Mouse (Mus musculus): Measurements from ENCODE around the gene Omt2a.
"Not testable (repeated sequence)": the region's sequence is repeated elsewhere in the genome, so short reads cannot be mapped to it uniquely, and the experiment has no call there.

Gene Omt2a

DNA sequence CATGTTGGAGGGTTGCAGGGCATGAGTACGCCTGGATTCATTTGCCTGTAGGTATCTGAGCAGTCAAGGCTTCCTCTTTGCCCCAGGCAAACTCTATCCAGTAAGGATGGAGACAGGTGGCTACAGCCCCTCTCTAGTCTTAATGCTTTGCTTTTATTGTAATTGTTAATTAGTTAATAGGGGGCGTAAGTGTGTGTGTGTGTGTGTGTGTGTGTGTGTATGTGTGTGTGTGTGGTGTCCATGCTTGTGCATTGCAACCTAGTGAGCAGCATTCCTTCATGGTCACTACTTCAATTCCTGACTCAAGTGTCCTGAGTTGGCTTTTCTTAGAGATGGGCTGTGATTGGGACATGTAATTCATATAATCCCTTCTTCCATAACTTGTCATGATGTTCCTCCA, at the start of gene Omt2a:
Gene Omt2a (minus strand): TSS at position 101 of the 400 bp plus-strand sequence.
- ATAC-seq (ENCODE audit: insufficient number of reproducible peaks, low FRiP score, low TSS enrichment), result no peak

DNA sequence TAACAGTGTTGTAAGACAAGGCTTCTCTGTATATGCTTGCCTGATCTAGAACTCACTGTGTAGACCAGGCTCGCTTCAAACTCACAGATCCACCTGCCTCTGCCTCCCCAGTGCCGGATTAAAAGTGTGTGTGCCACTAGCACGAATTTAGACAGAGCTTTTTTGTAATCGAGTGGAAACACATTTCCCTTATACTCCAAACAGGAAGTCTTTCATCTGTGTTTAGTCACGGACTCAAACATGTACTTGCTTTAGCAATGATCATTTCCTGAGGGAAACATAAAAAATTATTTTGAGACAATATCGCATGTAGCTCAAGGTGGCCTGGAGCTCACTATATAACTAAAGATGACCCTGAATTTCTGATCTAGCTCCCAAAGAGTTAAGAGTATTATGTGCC, 48.8 kb upstream of the Omt2a start:
- no peak for ATAC-seq (ENCODE audit: insufficient number of reproducible peaks, low FRiP score, low TSS enrichment)

DNA sequence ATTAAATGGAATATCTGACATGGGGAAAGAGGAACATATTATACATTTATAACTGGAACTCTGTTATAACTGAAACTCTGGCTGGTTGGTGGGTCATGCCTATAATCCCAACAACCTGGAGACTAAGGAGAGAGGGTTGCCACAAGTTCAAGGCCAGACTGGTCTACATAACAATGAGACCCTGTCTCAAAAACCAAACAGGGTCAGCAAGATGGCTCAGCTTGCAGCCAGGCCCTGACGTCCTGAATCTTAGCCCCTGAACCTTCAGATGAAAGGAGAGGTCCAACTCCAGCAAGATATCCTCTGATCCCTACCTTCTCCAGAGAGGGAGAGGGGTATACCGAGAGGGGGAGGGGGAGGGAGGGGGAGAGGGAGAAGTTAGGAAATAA, 45.9 kb upstream of the Omt2a start:
- ATAC-seq (ENCODE audit: insufficient number of reproducible peaks, low FRiP score, low TSS enrichment), result no peak

DNA sequence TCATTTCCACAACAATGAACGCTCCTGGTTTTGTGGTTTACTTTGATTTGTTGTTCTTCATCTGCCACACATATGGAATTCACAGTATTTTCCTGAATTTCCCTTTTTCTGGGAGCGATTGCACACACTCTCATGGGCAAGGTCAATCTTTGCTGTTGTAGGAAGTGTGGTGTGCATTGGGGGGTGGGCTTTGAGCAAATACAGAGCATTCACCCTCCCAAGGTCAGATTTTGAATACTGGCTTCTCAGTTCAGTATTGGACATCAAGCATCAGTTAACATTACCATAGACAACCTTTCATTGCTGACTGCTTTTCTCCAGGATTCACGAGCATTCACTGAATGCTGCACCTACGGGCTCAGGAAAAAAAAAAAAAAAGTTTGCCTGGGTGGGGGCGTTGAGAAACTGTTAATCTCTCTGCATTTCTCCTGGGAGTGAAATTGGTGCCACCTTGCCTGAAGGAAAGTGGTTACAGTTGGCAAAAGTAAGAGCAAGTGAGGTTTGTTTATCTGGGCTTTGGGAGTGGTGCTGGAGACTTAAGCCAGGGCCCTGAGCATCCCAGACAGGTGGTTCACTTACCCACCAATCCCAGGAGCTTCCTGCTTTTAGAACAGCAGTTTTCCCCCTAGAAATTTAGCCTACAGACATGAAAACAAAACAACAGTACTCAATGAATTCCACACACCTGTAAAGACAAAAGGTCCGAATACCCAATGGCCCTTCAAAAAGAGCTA, 45.3 kb upstream of the Omt2a start:
- ATAC-seq (ENCODE audit: insufficient number of reproducible peaks, low FRiP score, low TSS enrichment), result no peak

DNA sequence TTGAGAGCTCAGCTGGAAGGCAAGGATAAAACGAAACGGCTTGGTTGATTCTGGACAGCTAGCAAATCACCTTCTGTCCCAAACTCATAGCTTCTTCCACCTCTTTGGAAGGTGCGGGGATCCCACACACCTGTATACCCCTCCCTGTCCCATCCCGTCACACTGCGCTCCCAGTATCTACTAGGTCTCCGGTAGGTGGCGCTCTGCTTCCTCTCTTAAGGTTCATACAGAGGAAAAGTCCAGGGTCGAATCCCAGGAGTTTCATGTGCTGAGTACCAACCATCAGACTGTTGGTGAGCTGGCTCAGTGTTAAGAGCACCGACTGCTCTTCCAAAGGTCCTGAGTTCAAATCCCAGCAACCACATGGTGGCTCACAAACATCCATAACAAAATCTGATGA, 43.5 kb upstream of the Omt2a start:
- peak; percentile 36; the same call in 1 of the 2 replicates for ATAC-seq (ENCODE audit: insufficient number of reproducible peaks, low FRiP score, low TSS enrichment)

DNA sequence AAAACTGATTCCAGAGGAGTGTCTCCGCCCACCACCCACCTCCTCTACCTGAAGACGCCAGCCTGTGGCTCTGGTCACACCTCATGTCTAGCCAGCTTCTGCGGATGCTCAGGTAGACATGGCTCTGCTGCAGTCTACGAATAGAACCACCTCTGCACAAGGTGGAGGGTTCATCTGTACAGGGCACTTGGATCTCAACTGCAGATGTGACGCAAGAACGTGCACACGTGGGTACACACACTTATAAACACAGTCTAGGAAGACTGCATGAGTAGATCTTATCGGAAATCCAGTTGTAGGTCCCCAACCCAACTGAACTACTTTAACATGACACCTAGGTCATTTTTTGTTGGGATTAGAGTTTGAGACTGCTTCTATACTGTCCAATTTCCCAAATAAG, 41.0 kb upstream of the Omt2a start, which contains the start of gene Gsta2:
Gene Gsta2 (minus strand): TSS at position 178 of the 400 bp plus-strand sequence.
- no peak for ATAC-seq (ENCODE audit: insufficient number of reproducible peaks, low FRiP score, low TSS enrichment)

DNA sequence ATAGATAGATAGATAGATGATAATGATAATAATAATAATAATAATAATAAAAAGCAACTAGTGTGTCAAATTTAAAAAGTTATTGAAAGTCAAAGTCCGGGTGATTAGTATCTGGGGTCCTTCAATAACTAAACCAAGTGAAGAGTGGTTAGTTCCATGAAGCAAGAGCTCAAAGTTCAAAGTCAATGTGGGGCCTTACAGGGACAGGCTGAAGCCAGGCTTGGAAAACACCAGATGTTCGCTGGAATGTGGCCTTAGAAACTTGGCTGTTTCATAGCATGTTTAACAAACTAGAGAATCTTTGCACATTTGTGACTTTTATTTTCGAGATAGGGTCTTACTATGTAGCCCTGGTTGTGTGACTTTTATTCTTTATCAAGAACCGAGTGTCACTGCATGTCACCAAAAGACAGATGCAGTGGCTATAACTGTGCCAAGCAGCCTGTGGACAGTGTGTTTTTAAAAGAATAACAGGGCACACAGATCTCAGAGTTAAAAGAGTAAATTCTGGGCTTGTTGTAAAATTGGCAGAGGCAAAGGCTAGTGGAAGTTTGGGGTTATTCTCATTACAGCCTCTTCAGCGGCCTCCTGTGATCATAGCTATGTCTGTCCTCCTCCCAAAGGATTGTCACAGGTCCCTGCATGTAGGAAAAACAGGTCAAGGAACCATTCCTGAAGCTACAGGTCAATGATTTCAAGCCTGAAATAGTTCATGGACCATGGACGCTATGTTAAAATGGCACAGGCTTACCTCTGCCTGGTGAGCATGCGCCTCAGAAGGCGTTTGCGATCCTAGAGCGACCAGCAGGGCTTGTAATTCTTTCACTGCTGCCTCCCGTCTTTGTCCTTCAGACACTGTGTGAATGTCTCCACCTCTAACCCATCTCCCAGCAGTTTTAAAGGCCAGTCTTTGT, 40.3 kb upstream of the Omt2a start:
- no peak for ATAC-seq (ENCODE audit: insufficient number of reproducible peaks, low FRiP score, low TSS enrichment)

DNA sequence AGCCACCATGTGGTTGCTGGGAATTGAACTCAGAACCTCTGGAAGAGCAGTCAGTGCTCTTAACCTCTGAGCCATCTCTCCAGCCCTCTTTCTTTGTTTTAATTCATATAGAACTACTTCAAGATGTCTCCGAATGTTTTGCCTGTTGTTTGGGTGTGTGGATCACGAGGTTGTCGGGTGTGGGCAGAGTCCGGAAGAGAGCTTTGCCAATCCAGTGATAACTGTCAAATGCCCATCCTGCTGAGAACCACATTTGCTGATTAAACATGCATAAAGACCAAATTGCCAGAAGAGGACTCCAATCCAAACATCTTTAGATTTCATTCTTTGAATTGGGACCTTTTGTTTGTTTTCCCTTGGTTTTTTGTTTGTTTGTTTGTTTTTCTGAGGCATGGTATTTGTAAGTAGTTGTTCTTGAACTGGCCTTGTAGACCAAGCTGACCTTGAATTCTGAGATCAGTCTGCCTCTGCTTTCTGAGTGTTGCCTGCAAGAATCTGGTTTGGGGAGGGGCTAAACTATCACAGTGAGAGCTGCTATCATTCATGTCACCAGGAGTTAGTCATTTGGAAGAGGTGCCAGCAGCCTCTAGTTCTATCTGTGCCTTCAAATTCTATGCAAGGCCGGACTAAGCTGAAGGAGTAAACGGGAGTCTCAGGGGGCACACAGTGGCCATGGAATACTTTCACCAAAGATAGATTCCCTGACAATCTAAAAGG, 37.1 kb upstream of the Omt2a start:
- ATAC-seq (ENCODE audit: insufficient number of reproducible peaks, low FRiP score, low TSS enrichment), result no peak

DNA sequence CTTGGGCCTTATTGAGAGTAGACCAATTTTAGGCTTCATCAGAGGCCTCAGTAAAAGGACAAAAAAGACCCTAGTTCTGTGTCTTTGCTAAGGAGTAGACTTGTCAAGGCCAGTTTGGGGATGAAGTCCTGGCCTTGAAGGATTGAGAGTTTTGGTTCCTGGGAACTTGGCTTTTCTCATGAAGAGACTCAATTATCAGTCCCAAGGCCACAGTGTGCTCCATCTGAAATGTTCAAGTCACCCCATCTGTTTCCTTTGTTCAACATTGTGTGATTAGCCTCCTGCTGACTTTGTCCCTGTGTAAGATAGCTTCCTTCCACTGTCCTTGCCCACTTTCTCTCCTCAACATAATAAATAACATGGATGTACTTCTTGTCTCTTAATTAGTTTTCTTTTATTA, 35.4 kb upstream of the Omt2a start:
- ATAC-seq (ENCODE audit: insufficient number of reproducible peaks, low FRiP score, low TSS enrichment), result not testable (repeated sequence)

DNA sequence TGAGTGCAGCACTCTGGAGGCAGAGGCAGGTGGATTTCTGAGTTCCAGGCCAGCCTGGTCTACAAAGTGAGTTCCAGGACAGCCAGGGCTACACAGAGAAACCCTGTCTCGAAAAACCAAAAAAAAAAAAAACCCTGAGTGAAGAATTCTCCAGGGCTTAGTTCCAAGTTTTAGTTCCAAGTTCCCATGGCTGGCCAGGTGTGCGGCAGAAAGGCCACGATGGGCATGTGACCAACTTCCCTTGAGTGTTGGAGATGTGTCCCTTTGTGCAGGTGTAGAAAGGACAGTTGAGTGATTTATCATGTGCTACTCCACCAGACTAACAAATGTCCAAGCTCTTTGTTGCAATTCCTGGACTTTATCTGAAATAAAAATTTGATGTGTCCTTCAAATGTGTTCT, 34.5 kb upstream of the Omt2a start:
- ATAC-seq (ENCODE audit: insufficient number of reproducible peaks, low FRiP score, low TSS enrichment), result not testable (repeated sequence)

DNA sequence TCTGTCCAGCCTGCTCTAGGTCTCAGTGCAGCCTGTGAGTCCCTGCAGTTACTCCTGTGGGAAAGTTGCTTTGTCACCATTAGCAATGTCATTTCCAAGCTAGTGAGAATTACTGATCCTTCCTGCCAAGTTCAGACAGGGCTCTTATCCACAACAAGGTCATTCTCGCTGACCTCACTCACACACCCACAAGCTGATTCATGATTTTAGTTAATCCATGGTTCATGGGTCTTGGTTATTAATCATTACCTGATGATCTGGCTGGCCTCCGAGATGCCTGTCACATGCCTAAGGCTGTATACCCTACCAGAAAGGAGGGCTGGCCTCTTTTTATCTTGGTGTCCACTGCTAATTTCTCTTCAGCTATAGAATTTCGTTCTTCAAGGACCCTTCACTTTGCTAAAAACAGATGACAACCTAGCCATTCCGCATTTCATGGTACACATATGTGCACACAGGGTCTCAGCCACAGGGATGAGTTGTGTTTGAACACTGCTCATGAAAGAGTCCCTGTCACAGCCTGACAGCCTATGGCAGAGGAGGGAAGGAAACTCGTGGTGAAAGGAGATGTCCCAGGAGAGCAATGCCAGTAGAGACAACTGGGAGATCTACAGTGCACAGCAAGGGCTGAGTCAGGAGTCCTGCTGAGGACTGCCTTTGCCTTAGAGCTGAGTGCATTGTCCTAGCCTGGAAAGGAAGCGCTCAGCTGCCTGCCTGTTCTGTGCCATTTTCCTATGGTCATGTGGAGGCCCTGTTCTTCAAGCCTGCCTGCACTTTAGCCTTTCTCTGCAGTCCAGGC, 33.8 kb upstream of the Omt2a start:
- not testable (repeated sequence) for ATAC-seq (ENCODE audit: insufficient number of reproducible peaks, low FRiP score, low TSS enrichment)

DNA sequence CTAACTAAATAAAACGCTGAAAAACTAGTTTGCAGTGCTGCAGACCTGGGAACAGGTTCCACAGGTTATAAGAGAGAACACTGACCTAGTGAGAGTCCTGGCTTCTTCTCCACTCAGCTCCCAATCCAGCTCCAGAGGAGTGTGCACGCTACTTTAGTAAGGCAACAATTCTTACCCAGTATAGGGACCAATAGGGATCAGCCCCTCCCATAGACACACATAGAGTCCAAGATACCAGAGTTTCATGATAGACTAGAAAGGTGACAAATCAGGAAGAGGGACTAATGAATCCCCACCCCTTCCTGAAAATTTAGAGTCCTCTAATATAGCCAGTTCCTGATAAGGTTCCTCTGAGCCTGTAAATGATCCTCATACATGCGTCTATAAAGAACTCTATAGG, 32.4 kb upstream of the Omt2a start:
- no peak for ATAC-seq (ENCODE audit: insufficient number of reproducible peaks, low FRiP score, low TSS enrichment)

DNA sequence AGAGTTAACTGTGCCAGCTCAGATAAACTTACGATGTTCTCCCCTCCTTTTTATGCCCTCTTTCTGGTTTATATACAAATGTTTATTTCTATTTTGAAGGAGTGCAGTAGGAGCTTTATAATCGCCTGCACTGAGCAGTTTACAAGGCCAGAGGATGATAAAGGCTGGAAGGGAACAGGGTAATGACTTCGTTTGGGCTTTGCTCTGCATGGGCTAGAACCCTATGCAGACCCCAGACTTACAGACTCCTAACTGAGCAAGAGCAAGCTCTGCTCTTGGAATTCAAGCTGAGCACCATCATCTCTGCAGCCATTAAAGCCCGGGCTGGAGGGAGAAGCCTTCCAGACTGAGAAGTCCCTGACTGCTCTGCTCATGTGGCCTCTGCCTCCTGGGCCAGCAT, 30.6 kb upstream of the Omt2a start:
- not testable (repeated sequence) for ATAC-seq (ENCODE audit: insufficient number of reproducible peaks, low FRiP score, low TSS enrichment)

DNA sequence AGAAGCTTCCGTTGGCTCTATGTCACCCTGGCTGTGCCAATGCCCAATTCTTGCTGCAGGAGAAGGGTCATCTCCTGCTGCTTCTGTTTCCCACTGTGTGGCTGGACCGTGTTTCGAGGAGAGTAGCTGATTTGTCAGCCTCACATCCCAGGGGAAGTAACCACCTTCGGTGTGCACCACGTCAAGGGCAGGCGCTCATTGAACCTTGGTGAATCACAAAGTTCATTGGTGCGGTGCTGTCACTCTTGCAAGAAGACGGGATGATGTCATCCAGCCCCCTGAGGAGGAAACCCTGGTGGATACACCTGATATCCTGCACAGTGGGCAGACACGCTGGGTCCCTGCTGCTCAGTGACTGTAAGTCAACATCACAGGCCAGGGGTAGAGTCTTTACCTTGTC, 28.5 kb upstream of the Omt2a start:
- ATAC-seq (ENCODE audit: insufficient number of reproducible peaks, low FRiP score, low TSS enrichment), result not testable (repeated sequence)

DNA sequence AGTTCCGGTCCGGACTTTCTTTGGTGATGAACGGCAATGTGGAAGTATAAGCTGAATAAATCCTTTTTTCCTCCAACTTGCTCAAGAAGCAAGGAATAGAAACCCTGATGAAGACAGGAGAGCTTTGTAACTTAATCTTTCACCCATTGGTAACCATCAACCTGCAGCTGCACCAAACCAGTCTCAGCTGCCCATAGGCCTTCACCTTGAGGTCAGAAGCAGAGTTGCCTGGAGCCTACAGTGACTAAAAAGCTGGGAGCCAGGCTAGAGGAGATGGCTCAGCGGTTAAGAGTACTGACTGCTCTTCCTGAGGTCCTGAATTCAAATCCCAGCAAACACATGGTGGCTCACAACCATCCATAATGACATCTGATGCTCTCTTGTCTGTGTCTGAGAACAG, 27.9 kb upstream of the Omt2a start:
- not testable (repeated sequence) for ATAC-seq (ENCODE audit: insufficient number of reproducible peaks, low FRiP score, low TSS enrichment)

DNA sequence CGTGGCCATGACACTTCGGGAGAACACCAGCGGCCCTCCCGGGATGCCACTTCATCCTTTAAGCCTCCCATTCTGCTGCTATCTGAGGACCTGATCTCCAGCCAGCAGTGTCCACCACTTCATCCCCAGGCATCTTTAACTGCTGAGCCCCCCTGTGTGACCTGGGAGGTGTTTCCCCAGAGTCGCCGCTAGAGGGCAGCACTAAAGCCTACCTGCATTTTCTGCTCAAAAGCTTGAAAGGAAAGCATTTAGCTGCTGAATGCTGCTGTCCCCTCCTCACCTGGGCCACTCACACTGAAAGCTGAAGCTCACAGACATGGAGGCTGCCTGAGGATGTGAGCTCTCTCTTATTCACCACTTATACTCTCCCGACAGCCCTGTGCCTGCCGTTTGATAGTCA, 25.7 kb upstream of the Omt2a start:
- peak; percentile 40 for ATAC-seq (ENCODE audit: insufficient number of reproducible peaks, low FRiP score, low TSS enrichment)

DNA sequence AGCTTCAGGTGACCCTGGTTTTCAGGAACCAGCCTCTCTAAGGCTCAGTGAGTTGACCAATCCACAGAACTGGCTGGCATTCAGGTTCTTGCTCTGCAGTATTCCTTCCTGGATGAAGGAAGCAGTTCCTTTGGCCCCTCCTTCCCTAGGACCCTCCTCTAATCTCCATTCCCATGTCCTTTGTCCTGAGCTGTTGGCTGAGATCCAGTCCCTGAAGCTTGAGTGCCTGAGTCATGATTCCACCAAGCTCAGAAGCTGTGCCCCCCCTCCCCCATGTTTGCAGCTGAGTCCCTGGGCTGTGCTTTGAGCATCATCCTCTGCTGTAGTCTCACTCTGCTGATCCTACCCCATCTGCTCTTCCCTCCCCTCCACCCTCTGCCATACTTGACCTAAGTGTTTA, 22.5 kb upstream of the Omt2a start:
- ATAC-seq (ENCODE audit: insufficient number of reproducible peaks, low FRiP score, low TSS enrichment), result not testable (repeated sequence)

DNA sequence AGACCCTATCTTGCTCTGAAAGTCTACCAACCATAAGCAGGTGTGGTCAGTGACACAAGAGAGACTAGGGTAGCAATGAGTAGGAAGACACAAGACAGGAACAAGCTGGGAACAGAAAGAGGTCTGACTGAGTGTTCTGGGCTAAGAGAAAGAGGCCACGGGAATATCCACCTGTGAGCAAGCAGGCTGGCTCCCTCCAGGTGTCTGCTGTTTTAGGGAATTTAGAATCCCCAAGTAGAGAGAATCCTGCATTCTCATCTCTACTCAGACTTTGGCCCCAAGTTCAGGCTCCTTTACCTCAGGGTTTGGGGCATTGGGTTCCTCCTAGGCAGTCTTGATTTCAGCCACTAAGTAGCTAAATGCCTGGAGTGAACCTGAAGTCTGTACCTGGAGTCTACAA, 12.7 kb upstream of the Omt2a start, which contains the start of gene Omt2b:
Gene Omt2b (plus strand): TSS at position 301 of the 400 bp plus-strand sequence.
- ATAC-seq (ENCODE audit: insufficient number of reproducible peaks, low FRiP score, low TSS enrichment), result not testable (repeated sequence)

DNA sequence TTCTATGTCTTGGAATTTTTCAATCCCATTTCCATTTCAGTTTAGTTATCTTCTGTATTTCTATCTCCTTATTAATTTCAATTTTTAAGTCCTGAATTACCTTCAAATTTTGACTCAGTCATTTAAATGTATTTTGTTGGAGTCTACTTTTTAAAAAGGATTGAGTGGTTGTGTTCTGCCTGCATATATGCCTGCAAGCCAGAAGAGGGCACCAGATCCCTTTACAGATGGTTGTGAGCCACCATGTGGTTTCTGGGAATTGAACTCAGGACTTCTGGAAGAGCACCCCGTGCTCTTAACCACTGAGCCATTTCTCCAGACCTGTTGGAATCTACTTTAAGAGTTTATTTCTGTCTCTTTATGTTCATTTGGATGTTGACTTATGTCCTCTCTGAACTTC, 4.9 kb upstream of the Omt2a start:
- ATAC-seq (ENCODE audit: insufficient number of reproducible peaks, low FRiP score, low TSS enrichment), result no peak

DNA sequence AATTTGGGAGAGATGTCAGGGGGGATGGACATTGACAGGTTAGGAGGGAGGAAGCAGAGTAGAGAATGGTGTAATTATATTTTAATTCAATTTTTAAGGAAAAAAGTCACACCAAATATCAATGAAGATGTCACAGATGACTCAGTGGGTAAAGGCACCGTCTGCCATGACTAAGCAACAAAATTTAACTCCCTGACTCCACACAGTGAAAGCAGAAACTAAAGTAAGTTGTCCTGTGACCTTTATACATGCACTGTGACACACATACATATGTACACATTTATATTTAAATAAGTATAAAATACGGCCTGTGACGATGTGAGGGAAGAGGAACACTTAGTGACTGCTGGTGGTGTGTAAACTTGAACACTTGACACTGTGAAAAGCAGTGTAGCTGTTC, 6.5 kb downstream of the Omt2a start:
- not testable (repeated sequence) for ATAC-seq (ENCODE audit: insufficient number of reproducible peaks, low FRiP score, low TSS enrichment)
